Mouse (Mus musculus): ENCODE results near the gene Btc. TPM values are rescaled to one million over a fixed set of nuclear protein-coding genes. Genes with fewer than 3 reads are reported as not detected.

The Btc gene
- polyA plus RNA-seq, 1 experiment from 2014 or later: 2.9 TPM

GRCm38 (mm10) chr5:91313971-91314370 lies 88.8 kb downstream of the Btc start:
- Histone ChIP-seq H3K27me3 (no peaks in the 10 kb centered on the region), H3K9me3 (replicated peaks) (no peaks in the 10 kb centered on the region), H3K4me3 (no peak overlapping the region), H3K27ac (no peak overlapping the region), H3K9ac (no peak overlapping the region), H3K4me1 (replicated peaks) (no peaks in the 10 kb centered on the region), H3K4me2 (no peak overlapping the region), H3K36me3 (no peaks in the 10 kb centered on the region)
- ATAC-seq (replicated peaks; ENCODE audit: insufficient number of reproducible peaks, insufficient read depth, low FRiP score, low read depth): no peak
- 46% methylated on average over 4 of the region's 4 CpGs for WGBS

- Histone ChIP-seq H3K36me3 (no peaks in the 10 kb centered on the region), H3K27me3 (no peaks in the 10 kb centered on the region), H3K9me3 (replicated peaks) (no peaks in the 10 kb centered on the region), H3K4me2 (no peak overlapping the region), H3K27ac (no peak overlapping the region), H3K4me3 (no peak overlapping the region), H3K9ac (no peak overlapping the region), H3K4me1 (replicated peaks) (no peaks in the 10 kb centered on the region)
- no peak for ATAC-seq (replicated peaks; ENCODE audit: insufficient number of reproducible peaks, insufficient read depth, low FRiP score, low read depth)
- 30% methylated on average over 4 of the region's 4 CpGs for WGBS
Observed at GRCm38 (mm10) chr5:91311767-91312166, 91.0 kb downstream of the Btc start.

DNA sequence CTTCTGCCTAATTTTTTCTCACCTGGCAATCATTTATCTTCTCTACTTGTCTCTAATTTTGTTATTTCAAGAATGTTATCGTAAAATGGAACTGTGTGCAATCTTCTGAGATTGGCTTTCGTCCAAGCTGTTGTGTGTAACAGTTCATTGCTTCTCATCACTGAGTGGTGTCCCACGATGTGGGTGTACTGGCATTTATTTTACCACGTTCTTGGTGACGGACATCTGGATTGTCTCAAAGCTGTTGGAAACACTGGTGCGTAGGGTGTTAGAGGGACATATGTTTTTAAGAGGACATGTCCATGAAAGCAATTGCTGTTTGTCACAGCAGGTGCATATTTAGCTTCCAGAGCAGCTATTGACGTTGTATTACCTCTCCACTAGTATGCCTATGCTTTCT lies 94.2 kb downstream of the Btc start:
- Histone ChIP-seq H3K4me1 (replicated peaks) (no peaks in the 10 kb centered on the region), H3K9ac (no peak overlapping the region), H3K27ac (no peak overlapping the region), H3K9me3 (replicated peaks) (no peaks in the 10 kb centered on the region), H3K4me2 (no peak overlapping the region), H3K36me3 (no peaks in the 10 kb centered on the region), H3K4me3 (no peak overlapping the region), H3K27me3 (no peaks in the 10 kb centered on the region)
- WGBS: 40% methylated on average over 7 of the region's 7 CpGs
- ATAC-seq (replicated peaks; ENCODE audit: insufficient number of reproducible peaks, insufficient read depth, low FRiP score, low read depth): no peak

- no peaks in the 10 kb centered on the region for H3K9me3 ChIP-seq (replicated peaks)
- no peak for ATAC-seq (replicated peaks; ENCODE audit: insufficient number of reproducible peaks, insufficient read depth, low FRiP score, low read depth)
- no peak overlapping the region for H3K27ac ChIP-seq
- H3K36me3 ChIP-seq: no peaks in the 10 kb centered on the region
- H3K4me1 ChIP-seq (replicated peaks): no peaks in the 10 kb centered on the region
- H3K4me2 ChIP-seq: no peak overlapping the region
- 6% methylated on average over 1 of the region's 1 CpGs for WGBS
- no peaks in the 10 kb centered on the region for H3K27me3 ChIP-seq
- H3K4me3 ChIP-seq: no peak overlapping the region
- H3K9ac ChIP-seq: no peak overlapping the region
Observed at GRCm38 (mm10) chr5:91307907-91308306, 94.9 kb downstream of the Btc start.

Other genes starting within 250 kb of the Btc start
- 27.1 and 29.7 TPM in 2 replicates for gene Parm1, start 114.6 kb upstream of the Btc start, polyA plus RNA-seq (2015; fragmentation: Nextera tagmentation; extraction: Ambion mirVana)